Mouse (Mus musculus) lung, postnatal 0 days (tissue): Measurements from ENCODE around the gene Mdn1.

ENCODE experiments used
- CTCF ChIP-seq: IDR thresholded peaks from 2 replicates; pipeline ENCODE4 v1.5.1; 2016; ENCODE audit warnings: antibody characterized with exemption, mild to moderate bottlenecking
- EP300 ChIP-seq: IDR thresholded peaks from 2 replicates; pipeline ENCODE4 v1.6.1; 2016; ENCODE audit warnings: antibody characterized with exemption, mild to moderate bottlenecking, control low read depth

DNA sequence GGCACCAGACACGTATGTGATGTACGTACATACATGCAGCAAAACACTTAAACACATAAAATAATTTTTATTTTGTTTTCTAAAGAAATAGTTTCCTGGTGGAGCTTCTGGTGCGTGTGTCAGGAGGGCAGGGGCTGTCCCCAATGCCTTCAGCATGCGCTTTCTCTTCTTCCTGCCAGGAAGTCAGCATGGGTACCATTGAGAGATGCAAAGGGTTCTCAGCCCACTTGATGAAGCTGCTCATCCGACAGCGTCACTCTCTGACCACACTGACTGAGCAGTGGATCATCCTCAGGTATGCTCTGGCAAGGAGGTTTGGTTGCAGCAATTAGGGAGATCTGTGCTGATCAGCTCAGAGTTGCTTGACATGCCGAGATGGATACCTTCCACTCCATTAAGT, 91.5 kb downstream of the Mdn1 start:
- TF ChIP-seq CTCF (no peak), EP300 (no peak)
